Mouse (Mus musculus): Measurements from ENCODE around the gene Dync1h1.
A peak's percentile ranks its signal among the peaks of the same experiment; 100 is the strongest.
"Not testable (repeated sequence)": the region's sequence is repeated elsewhere in the genome, so short reads cannot be mapped to it uniquely, and the experiment has no call there.

Dync1h1 gene

DNA sequence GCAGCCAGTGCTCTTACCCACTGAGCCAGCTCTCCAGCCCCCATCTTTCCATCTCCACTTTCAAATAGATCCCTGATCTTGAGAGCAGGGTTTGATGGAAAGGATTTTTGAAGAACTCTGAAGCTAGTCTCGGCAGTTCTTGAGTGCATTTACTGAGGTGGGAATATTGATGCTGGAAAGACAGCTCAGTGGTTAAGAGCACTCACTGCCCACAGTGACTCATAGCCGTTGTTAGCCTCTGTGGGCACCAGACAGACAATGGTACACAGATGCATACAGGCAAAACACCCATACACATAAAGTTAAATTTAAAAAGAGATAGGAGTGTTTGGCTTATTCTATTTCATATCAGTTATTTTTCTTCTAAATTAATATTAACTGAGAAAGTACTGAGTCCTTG lies 5.4 kb downstream of the Dync1h1 start:
- no peak for DNase-seq (ENCODE audit: low spot score in 2 of 2)

DNA sequence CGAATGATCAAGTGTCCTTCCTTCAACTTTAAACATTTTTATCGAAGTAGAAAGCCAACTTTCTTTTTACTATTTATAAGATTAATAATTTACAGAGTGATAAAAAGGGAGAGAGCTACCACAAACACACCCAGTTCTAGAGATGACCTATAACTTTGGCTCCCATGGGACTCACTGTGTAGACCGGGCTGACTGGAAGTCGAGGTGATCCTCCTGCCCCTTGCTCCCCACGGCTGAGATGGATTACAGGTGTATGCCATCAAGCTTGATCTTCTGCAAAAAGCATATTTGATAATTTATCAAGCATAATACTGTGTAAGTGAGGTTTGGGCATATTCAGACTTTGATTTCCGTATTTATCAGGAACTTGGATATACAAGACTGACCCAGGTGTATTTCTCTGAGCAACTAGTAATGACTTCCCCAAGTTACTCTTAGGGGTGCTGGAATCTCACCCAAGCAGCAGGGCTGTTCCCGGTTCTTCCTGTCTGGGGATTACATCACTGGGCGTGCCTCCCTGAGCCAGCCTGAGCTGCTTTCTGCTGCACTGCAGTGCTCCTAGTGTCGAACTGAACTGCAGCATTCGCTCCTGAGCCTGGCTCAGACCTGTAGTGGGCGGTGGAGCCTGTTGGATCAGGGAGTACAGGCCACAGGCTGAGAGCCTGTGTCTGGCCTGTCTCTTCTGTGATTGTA lies 7.4 kb downstream of the Dync1h1 start:
- no peak for DNase-seq (ENCODE audit: low spot score in 2 of 2)

DNA sequence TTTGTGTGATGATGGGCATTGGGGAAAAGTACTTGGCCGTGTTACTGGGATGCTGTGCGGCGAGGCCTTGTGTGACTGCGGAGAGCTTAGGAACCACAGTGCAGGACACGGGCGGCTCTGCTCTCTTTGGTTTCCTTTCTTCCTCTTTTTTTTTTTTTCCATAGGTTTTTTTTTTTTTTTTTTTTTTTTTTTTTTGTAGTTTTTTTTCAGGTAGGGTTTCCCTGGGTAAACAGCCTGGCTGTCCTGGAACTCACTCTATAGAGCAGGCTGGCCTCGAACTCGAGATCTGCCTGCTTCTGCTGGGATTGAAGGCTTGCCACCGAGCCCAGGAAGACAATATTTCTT lies 7.9 kb downstream of the Dync1h1 start:
- DNase-seq (ENCODE audit: low spot score in 2 of 2) = no peak

DNA sequence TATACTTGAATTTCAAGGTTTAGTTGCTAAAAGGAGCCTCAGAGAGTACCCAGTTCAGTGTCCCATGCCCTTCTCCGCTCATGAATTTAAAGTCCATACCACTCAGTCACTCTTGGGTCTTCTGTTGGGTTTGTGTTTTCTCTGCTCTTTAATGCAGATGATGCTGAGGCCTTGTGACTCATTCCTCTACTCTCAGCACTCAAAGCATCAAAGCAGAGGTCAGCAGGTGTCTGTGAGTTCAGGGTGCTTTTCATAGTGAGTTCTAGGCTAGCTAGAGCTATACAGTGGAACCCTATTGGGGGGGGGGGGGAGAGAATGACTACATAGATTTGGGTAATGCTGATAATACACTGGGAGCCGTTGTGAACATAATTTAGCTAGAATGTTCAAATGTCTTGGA lies 9.5 kb downstream of the Dync1h1 start:
- no peak for DNase-seq (ENCODE audit: low spot score in 2 of 2)

DNA sequence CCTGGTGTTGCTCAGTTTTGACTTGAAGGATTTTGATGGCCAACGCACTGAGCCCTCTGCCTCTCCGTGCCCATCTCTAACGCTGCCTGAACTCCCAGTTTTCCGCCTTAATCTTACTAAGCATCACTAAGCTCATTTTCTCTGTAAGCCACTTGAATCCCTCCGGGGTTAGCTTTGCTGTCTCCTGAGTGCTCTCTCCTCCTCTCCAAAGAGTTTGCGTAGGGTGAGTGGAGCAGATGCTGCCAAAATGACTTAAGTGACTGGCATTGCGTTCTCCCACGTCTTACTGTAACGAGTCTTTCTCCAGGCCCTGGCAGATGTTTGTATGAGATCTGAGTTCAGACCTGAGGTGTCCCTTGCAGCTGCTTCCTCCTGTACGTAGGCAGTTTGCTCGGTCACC lies 28.8 kb downstream of the Dync1h1 start:
- DNase-seq (ENCODE audit: low spot score in 2 of 2) = no peak

DNA sequence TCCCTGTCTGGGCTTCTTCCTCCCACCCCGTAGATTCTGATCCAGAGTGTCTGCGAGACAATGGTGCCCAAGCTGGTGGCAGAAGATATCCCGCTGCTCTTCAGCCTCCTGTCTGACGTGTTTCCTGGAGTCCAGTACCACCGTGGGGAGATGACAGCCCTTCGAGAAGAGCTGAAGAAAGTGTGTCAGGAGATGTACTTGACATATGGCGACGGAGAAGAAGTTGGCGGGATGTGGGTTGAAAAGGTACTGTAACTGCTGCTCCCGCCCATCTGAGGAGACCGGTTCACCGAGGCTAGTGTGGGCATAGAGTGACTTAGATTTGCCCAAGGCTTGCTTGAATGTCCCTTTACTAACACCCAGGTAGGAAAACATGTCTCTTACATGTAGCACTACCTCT lies 35.0 kb downstream of the Dync1h1 start:
- no peak for DNase-seq (ENCODE audit: low spot score in 2 of 2)

DNA sequence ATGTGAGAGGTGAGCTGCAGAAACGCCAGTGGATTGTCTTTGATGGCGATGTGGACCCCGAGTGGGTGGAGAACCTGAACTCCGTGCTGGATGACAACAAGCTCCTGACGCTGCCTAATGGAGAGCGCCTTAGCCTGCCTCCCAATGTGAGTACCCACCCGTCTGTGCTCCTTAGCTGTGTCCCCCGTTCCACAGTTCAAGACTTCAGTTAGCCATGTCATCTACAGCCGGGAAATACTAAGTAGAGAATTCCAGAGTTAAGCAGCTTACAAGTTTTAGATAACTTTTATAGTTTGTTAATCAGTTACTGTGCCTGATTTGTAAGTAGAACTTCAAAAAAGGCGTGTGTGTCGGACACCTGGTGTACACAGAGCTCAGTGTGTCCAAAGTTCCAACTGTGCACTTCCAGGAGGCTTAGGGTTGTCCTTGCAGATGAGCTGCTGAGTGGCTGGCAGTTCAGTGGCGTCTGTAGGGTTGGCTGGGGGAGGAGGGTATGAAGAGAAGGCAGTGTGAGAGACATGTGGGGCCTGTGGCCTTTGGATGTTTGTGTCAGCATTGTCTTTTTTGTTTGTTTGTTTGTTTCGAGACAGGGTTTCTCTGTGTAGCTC lies 36.4 kb downstream of the Dync1h1 start:
- no peak for DNase-seq (ENCODE audit: low spot score in 2 of 2)

DNA sequence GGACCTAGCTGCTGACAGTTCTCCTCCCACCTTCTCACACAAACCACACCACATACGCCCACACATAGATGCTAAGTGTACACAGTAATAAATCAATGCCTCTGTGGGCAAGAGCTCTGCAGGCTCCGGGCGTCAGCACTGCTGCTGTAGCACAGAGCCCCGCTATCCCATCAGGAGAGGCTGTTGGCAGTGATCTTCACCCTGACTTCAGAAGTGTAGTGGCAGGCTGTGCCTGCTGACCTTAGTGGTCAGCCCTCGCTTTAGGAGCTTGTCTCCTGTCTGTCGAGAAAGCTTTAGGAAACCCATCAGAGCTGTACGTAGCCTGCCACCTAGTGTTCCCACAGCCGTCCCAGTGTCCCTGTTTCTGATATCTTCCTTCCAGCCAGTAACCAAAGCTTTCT lies 49.0 kb downstream of the Dync1h1 start:
- DNase-seq (ENCODE audit: low spot score in 2 of 2) = no peak

DNA sequence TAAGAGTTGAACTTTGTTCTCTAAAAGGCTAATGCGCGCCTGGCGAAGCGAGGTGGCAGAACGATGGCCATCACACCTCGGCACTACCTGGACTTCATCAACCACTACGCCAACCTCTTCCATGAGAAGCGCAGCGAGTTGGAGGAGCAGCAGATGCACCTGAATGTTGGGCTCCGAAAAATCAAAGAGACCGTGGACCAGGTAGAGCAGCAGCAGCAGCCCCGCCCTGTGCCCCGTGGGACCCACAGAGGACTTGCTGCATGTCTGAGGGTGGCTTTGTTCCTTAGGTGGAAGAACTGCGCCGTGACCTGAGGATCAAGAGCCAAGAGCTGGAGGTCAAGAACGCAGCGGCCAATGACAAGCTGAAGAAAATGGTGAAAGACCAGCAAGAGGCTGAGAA lies 50.2 kb downstream of the Dync1h1 start:
- DNase-seq (ENCODE audit: low spot score in 2 of 2) = no peak

DNA sequence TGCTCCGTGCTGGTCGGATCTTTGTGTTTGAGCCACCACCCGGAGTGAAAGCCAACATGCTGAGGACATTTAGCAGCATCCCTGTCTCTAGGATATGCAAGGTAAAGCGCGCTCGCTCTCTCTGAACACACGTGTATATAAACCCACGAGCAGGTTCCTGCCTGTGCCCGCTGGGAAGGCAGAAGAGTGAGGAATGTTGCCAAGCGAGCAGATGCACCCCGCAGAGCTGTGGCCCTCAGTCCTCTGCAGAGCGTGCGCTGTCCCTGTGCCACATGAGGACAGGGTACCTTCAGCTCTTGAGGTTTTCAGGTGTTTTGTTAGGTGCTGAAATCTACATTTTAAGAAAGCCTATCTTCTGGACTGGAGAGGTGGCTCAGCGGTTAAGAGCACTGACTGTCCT lies 60.5 kb downstream of the Dync1h1 start:
- no peak for DNase-seq (ENCODE audit: low spot score in 2 of 2)

DNA sequence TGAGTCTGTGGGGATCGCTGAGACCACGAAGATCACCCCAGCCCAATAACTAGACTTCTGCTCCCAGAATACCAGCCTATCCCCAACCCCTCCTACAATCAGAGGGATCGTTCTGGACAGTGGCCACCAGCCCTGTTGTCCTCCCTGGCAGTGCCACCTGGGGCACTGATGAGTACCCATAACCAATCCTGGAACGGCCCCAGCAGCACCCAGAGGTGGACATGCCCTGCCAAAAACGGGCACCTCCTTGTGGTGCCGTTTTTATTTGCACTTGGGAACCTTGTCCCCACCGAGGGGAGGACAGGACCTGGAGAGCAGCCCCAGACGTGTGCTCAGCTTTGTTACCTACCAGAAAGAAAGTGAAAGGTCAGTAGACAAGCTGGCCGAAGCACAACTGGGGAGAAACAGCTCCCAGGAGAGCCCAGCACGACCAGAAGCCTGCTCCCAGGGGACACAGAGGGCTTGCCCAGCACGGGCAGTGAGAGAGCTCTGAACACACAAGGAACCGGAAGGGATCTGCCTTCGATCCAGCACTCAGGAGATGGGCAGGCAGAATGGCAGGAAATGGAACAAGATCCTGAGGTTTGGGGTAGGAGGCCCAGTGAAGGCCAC lies 66.3 kb downstream of the Dync1h1 start:
- no peak for DNase-seq (ENCODE audit: low spot score in 2 of 2)

DNA sequence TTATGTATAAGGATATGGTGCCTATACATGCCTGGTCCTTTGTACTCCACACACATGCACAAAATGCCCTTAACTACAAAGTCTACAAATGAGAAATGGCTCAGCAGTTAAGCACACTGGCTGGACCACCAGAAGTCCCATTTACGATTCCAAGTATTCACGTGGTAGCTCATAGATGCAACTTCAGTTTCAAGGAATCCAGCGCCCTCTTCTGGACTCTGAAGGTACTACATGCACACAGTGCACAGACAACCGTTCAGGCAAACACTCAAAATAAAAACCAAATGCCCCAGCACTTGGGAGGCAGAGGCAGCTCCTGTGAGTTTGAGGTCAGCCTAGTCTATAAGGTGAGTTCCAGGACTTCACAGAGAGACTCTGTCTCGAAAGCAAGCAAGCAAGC lies 73.0 kb downstream of the Dync1h1 start:
- peak; percentile 37 to 76 for DNase-seq (ENCODE audit: low spot score in 2 of 2)

DNA sequence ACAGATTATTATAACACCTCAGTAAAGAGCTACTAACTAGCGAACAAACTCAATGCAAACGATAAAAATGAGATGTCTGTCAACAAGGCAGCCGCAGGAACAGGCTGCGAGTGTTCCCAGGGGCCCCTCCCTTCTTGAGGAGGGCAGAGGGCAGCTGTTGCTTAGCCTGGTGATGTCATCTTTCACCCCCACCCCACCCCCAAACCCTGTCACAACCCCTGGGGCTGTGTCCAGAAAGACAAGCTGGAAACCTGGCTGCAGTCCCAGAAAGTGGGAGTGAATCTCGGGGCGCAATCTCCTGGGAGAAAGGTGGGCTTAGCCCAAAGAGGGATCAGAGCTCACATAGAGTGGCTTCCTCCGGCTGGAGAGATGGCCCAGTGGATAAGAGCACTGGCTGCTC lies 79.9 kb downstream of the Dync1h1 start:
- DNase-seq (ENCODE audit: low spot score in 2 of 2) = no peak

DNA sequence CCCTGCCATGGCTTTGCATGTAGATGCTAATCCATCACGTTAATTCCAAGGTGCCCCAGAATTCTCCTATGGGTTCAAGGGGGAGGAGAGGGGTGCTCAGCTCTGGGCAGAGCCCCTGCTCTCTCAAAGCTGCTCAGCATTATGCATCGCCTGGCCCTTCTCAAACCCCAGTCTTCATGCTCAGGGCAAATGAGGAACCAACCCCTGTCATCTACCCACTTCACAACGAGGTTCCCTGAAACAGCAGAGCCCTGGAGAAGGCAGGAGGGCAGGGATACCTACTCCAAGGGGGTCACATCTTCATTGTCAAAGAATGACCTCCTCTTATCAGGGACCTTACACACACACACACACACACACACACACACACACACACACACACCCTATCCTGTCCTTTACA lies 80.6 kb downstream of the Dync1h1 start:
- DNase-seq (ENCODE audit: low spot score in 2 of 2) = no peak

DNA sequence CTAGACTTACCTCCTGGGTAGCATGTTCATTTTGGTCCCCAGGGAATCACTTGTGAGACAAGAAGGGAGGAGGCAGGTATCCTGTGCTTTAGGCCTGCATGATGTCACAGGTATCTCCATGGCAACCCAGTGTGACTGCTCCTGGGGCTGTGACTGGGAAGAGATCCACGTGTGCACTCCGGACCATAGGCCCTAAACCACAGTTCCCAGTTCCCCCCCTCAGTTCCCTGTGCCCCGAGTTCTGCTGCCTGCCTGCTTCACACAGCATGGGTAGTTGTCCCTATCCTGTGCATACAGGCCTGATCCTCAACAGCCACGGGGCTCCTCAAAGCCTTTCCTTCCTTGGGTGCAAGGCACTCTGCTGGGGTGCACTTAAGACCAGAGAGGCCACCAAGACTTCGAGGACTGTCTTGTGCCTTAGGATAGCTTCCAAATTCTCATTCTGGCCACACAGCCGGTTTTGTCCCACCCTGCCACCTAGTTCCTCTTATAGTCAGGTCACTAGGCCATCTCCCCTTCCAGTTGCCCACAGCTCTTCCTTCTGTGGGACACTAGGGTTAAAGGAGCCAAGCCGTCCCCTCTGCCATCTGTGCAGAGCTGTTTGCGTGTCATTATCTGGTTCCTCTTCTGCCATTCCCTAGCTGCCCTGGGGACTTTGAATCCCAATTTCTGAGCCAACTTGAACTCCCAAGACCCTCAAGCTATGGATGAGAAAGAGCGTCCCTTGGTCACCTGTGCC lies 81.5 kb downstream of the Dync1h1 start, which contains the start of gene 1700001K19Rik:
Gene 1700001K19Rik, minus strand, starts transcription at position 59 of the 739 bp plus-strand sequence.
- DNase-seq (ENCODE audit: low spot score in 2 of 2) = no peak

DNA sequence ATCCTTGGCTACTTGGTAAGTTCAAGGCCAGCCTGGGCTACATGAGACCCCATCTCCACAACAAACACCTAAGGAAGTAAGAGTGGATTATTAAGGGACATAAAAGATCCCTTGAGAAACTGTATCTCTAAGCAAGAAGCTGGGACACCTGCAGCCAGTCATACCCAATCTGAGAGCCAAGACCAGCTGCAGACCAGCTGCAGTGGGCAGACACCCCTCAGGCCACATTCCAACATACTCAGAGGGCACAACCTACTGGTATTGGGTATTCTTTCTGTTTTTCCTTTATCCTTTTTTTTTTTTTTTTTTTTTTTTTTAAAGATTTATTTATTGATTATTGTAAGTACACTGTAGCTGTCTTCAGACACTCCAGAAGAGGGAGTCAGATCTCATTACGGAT lies 82.3 kb downstream of the Dync1h1 start:
- DNase-seq (ENCODE audit: low spot score in 2 of 2) = no peak

DNA sequence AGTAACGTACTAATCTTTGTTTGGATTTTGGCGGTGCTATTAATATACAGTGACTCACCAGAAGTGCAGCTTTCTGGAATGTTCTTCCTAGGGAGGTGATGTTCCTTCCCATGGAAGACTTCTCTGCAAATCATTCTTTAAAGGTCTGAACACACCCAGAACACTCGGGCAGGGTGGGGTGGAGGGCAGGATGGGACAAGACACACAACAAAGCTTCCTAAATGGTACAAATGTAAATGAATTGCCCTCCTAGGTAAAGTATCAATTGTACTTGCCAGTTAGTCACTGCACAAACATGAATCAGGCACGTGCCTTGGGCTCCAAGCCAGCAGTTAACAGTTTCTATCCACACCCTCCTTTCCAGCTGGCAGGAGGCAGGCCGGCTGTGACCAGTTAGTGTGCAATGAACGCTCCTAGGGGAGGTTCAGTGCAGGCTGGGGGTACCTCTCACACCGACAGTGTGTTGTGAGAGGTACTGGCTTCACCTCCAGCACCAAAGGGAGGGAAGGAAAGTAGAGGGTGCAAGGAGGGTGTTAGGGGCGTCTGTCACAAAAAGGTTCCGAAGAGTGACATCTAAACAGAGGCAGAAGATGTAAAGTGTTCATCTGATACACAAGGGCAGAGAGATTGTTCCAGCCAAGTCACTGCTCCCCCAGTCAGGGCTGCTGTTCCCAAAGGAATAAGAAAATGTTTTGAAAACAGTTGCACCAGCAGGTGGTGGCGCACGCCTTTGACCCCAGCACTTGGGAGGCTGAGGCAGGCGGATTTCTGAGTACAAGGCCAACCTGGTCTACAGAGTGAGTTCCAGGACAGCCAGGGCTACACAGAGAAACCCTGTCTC lies 86.9 kb downstream of the Dync1h1 start:
- DNase-seq (ENCODE audit: low spot score in 2 of 2) = no peak

DNA sequence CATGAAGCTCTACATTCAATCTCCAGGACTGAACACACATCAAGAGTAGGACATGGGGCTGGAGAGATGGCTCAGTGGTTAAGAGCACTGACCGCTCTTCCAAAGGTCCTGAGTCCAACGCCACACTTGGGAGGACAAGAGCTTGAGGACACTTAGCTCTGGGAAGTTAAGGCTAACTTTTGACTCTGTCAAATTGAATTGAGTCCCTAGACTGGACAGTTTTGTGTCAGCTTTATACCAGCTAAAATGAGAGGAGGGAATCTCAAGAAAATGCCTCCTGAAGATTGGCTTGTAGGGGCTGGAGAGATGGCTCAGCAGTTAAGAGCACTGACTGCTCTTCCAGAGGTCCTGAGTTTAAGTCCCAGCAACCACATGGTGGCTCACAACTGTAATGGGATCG lies 87.7 kb downstream of the Dync1h1 start:
- not testable (repeated sequence) for DNase-seq (ENCODE audit: low spot score in 2 of 2)

DNA sequence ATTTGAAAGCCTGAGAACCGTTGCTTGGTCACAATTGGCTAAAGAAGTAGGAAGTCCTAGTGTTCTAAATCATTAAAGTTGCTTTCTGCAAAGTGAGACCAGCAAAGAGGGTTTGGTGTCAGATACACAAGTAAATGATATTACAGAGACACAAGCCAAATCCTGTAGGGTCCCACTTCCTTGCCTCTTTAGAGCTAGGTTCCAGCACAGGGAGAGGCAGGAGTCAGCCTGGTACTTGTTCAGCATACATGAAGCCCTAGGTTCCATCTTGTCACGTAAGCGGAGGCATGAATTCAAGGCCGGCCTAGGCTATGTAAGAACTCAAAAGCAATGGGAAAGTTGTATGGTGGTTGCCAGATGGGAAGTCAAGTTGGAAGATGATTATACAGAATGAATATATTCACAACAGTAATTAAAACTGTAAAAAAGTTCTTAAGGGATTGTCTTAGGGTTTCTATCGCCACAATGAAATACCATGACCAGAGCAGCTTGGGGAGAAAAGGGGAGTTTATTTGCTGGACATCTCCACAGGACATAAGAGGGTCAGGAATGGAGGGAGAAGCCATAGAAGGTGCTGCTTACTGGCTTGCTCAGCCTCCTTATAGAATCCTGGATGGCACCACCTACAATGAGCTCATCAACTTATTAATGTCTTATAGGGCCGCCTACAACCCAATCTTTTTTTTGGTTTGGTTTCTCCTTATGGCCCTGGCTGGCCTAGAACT lies 88.8 kb downstream of the Dync1h1 start:
- DNase-seq (ENCODE audit: low spot score in 2 of 2) = no peak

DNA sequence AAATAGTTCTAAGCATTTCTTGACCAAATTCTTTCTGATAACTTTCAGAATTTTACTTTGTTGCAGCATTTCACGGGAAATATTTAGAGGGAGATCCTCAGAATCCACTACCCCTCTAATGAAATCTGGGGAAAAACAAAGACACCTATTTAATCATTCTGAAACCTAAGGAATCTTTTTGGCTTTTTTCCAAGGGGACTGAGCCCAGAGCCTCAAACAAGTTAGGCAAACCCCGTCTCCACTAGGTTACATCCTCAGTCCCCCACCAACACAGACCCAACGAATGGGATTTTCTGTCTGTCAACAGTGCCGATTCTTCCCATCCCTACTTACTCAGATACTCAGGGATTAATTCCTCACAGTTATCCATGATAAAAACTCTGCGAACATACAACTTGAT lies 92.1 kb downstream of the Dync1h1 start:
- not testable (repeated sequence) for DNase-seq (ENCODE audit: low spot score in 2 of 2)

DNA sequence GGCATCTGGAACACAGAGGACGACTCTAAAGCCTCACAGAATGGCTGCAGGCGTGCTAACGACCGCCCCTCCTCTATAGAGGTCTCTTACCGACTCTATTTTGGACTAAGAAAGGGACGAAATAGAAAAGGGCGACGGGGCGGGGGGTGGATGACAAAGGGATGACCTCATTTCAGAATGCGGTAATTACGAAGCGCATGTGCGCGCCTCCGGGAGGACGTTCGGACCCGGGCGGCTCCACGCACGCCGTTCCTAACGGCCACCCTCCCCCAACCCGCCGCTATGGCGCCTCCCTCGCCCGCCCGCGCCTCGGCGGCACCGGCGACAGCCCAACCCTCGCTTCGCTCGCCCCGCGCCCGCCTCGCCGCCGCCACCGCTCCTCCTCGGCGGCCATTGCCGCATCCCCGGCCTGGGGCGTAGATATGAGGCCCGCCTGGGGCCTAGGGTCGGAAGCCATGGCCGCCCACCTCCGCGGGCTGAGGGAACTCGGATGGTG lies 94.5 kb downstream of the Dync1h1 start:
- DNase-seq (ENCODE audit: low spot score in 2 of 2) = peak in 1 of 2 experiments; percentile 54
